Mouse (Mus musculus) lung, postnatal 0 days (tissue): Measurements from ENCODE around the gene Taf1a.
A peak's percentile ranks its signal among the peaks of the same experiment; 100 is the strongest.

Source experiments
- CTCF ChIP-seq: IDR thresholded peaks from 2 replicates; pipeline ENCODE4 v1.5.1; 2016; ENCODE audit warnings: antibody characterized with exemption, mild to moderate bottlenecking
- EP300 ChIP-seq: IDR thresholded peaks from 2 replicates; pipeline ENCODE4 v1.6.1; 2016; ENCODE audit warnings: antibody characterized with exemption, mild to moderate bottlenecking, control low read depth

DNA sequence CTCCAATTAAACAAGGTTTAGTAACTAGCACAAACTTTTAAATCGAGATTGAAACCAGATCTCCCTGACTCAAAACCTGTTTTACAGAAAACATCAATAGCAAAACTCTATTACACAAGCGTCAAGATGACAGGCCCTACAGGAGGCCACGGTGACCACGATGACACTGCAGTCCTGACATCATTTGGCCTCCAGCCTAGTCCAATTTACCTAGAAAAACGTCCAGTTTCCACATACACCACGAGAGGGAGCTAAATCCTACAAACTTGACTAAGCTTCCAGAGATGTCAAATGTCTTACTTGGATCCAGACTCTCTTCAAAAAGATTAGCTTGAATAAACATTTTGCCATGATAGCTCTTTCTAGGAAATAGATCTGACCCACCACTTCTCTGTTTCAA, 38.9 kb upstream of the Taf1a start:
- TF ChIP-seq EP300 (no peak), CTCF (peak; percentile 79)
